Mouse (Mus musculus) hindbrain, embryonic 13.5 days (tissue): ENCODE data around the gene Olfr56. TPM values are rescaled to one million over a fixed set of nuclear protein-coding genes. Genes with fewer than 3 reads are reported as not detected.
A peak's percentile ranks its signal among the peaks of the same experiment; 100 is the strongest.
"Not testable (repeated sequence)": the region's sequence is repeated elsewhere in the genome, so short reads cannot be mapped to it uniquely, and the experiment has no call there.

Experiments
- ATAC-seq: fragments of 200-750 bp; cut with Nextera tagmentation; 2 replicates; pipeline ENCODE4 v1.8.0; 2017; ENCODE audit warnings: moderate TSS enrichment; ENCODE audit not compliant: low FRiP score
- H3K27ac ChIP-seq: fragments of 300-500 bp; sonication (generic); 2 replicates; pipeline ENCODE4 v1.5.1; 2015; ENCODE audit warnings: inconsistent platforms, mild to moderate bottlenecking, moderate library complexity
- H3K27me3 ChIP-seq: fragments of 300-500 bp; sonication (generic); 2 replicates; pipeline ENCODE4 v1.6.1; 2015; ENCODE audit warnings: mild to moderate bottlenecking, inconsistent platforms
- H3K36me3 ChIP-seq: fragments of 300-500 bp; sonication (generic); 2 replicates; pipeline ENCODE4 v1.6.1; 2015; ENCODE audit warnings: mild to moderate bottlenecking, inconsistent platforms
- H3K4me1 ChIP-seq: fragments of 300-500 bp; sonication (generic); replicated peaks from 2 replicates; pipeline ENCODE4 v1.6.1; 2015; ENCODE audit warnings: inconsistent platforms
- H3K4me2 ChIP-seq: fragments of 300-500 bp; sonication (generic); 2 replicates; pipeline ENCODE4 v1.6.1; 2015; ENCODE audit warnings: inconsistent platforms, mild to moderate bottlenecking, moderate library complexity
- H3K4me3 ChIP-seq: fragments of 300-500 bp; sonication (generic); 2 replicates; pipeline ENCODE4 v1.5.1; 2015; ENCODE audit warnings: mild to moderate bottlenecking, inconsistent platforms
- H3K9ac ChIP-seq: fragments of 300-500 bp; sonication (generic); 2 replicates; pipeline ENCODE4 v1.6.1; 2015; ENCODE audit warnings: mild to moderate bottlenecking, inconsistent platforms
- H3K9me3 ChIP-seq: fragments of 300-500 bp; sonication (generic); 2 replicates; pipeline ENCODE4 v1.6.1; 2016; ENCODE audit warnings: inconsistent platforms
- WGBS: fragments of 180-500 bp; shearing (Covaris S2); methylation state at CpG from one replicate; pipeline ENCODE4 v1.1.7; 2015; 5-methylcytosine and 5-hydroxymethylcytosine counted together
- polyA plus RNA-seq: library from polyadenylated mRNA; unstranded; fragments of >200 nt; fragmentation: Nextera tagmentation; extraction: Ambion mirVana; gene quantifications from 2 replicates; pipeline ENCODE4 v1.2.1, GENCODE M21; 2015

Olfr56 gene
- polyA plus RNA-seq, 1 experiment from 2014 or later = not detected

GRCm38 (mm10) chr11:49076001-49076757 lies 97.5 kb downstream of the Olfr56 start, which contains the start of gene Ifi47:
Gene Ifi47 (plus strand): TSS chr11:49076587.
- not testable (repeated sequence) for ATAC-seq, H3K4me1 ChIP-seq, H3K9ac ChIP-seq, H3K27me3 ChIP-seq, H3K36me3 ChIP-seq, H3K27ac ChIP-seq, H3K9me3 ChIP-seq, H3K4me3 ChIP-seq, H3K4me2 ChIP-seq
- 83% methylated on average over 6 of the region's 6 CpGs for WGBS

DNA sequence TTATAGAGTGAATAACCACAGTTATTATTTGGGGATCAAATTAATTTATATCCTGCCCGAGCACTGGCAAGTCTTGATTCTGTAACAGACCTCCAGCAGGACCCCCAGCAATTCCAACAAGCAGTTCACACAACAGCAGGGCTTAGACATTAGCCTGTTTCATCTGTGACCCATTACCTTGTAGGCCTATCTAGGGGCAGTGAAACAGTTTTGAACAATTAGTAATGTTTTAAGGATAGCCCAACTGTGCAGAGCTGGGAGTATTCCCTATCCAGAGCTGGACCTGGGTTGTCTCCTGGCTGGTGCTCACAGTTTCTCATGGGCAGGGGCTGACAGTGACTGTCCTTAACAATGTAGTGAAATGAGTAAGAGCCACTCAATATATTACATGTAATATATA lies 98.3 kb downstream of the Olfr56 start:
- Histone ChIP-seq H3K4me2 (no peak overlapping the region), H3K27me3 (no peaks in the 10 kb centered on the region), H3K9me3 (no peaks in the 10 kb centered on the region), H3K4me3 (no peak overlapping the region), H3K4me1 (no peaks in the 10 kb centered on the region), H3K36me3 (no peaks in the 10 kb centered on the region), H3K27ac (no peak overlapping the region), H3K9ac (no peak overlapping the region)
- no peak for ATAC-seq
- WGBS = 81% methylated on average over 1 of the region's 1 CpGs

DNA sequence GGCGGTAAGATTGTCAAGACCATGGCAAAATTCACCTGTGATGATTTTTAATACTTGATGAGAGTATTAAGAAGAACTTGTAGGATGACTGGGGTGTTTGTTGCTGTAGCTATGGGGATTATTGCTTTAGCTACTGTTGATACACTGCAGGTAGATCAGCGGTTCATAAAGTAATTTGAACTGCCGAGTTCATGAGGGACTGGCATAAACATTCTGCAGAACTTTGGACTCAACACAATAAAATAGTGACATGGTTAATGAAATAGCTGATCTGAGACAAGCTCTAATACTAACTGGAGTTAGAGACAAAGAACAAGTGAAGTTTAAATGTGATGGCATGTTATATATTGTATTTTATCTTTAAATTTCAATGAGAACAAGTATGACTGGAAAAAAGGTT lies 100.0 kb downstream of the Olfr56 start:
- Histone ChIP-seq H3K4me3 (no peak overlapping the region), H3K4me2 (no peak overlapping the region), H3K36me3 (no peaks in the 10 kb centered on the region), H3K9ac (no peak overlapping the region), H3K27me3 (no peaks in the 10 kb centered on the region), H3K27ac (no peak overlapping the region), H3K4me1 (no peaks in the 10 kb centered on the region), H3K9me3 (no peaks in the 10 kb centered on the region)
- ATAC-seq = no peak
- WGBS = 92% methylated on average over 3 of the region's 3 CpGs

DNA sequence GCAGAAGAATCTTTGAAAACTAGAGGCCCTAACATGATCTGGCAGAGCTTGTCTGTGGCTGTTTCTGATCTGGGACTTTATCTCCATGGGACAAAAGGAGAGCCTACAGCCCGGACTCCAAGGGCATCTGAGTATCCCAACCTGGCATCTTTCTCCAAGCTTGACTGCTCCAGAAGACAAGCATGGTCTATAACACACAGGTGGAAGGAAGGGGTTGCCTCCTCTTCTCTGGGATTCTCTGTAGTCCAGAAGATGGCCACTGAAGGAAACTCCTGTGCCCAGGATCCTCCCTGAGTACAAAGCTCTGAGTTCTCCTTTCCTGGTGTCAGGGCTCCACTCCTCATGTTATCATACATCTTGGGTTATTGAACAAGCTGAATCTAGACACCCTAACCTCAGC lies 101.9 kb downstream of the Olfr56 start:
- H3K9me3 ChIP-seq = no peaks in the 10 kb centered on the region
- no peaks in the 10 kb centered on the region for H3K27me3 ChIP-seq
- WGBS = 80% methylated on average over 1 of the region's 1 CpGs
- H3K27ac ChIP-seq = no peak overlapping the region
- H3K4me2 ChIP-seq = no peak overlapping the region
- no peaks in the 10 kb centered on the region for H3K36me3 ChIP-seq
- H3K4me1 ChIP-seq = no peaks in the 10 kb centered on the region
- H3K9ac ChIP-seq = no peak overlapping the region
- no peak for ATAC-seq
- no peak overlapping the region for H3K4me3 ChIP-seq

GRCm38 (mm10) chr11:49081356-49081755 lies 102.7 kb downstream of the Olfr56 start:
- Histone ChIP-seq H3K4me2 (no peak overlapping the region), H3K9me3 (no peaks in the 10 kb centered on the region), H3K27ac (no peak overlapping the region), H3K4me1 (no peaks in the 10 kb centered on the region), H3K27me3 (no peaks in the 10 kb centered on the region), H3K4me3 (no peak overlapping the region), H3K36me3 (no peaks in the 10 kb centered on the region), H3K9ac (no peak overlapping the region)
- WGBS = 91% methylated on average over 4 of the region's 4 CpGs
- no peak for ATAC-seq

- ATAC-seq = no peak
- H3K4me2 ChIP-seq = no peak overlapping the region
- WGBS = 82% methylated on average over 3 of the region's 3 CpGs
Measured at GRCm38 (mm10) chr11:49081886-49082285, 103.2 kb downstream of the Olfr56 start.

GRCm38 (mm10) chr11:49083146-49083545 lies 104.5 kb downstream of the Olfr56 start:
- no peaks in the 10 kb centered on the region for H3K36me3 ChIP-seq
- H3K9ac ChIP-seq = no peak overlapping the region
- no peak overlapping the region for H3K4me3 ChIP-seq
- peaks cover 3% of the 10 kb centered on the region; the same call in 1 of the 2 replicates for H3K4me1 ChIP-seq
- no peak overlapping the region for H3K4me2 ChIP-seq
- no peaks in the 10 kb centered on the region for H3K9me3 ChIP-seq
- no peaks in the 10 kb centered on the region for H3K27me3 ChIP-seq
- H3K27ac ChIP-seq = no peak overlapping the region
- no peak for ATAC-seq
- 97% methylated on average over 1 of the region's 1 CpGs for whole genome bisulfite sequencing

More at GRCm38 (mm10) chr11:49081886-49082285, 103.2 kb downstream of the Olfr56 start:
- Histone ChIP-seq H3K4me3 (no peak overlapping the region), H3K27ac (no peak overlapping the region), H3K36me3 (no peaks in the 10 kb centered on the region), H3K4me1 (no peaks in the 10 kb centered on the region), H3K27me3 (no peaks in the 10 kb centered on the region), H3K9ac (no peak overlapping the region), H3K9me3 (no peaks in the 10 kb centered on the region)

DNA sequence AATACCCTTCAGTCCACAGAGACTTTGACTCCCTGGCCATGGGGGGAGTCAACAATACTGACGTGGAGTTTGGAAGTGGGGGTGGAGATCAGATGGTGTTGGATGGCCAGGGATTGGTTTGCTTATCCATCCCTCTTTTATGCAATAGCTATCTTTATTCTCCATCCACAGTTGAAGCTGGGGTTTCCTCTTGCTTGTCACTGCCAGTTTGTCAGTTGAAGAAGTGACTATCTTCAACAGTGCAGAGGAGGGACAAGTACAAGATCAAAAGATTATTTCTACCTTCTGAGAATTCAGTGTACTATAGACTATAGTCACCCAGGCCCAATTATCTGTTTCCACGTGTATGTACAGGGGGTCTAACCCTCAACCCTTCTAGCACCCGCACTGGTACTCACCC lies 105.1 kb downstream of the Olfr56 start:
- H3K9ac ChIP-seq = no peak overlapping the region
- no peak overlapping the region for H3K27ac ChIP-seq
- no peaks in the 10 kb centered on the region for H3K27me3 ChIP-seq
- H3K4me2 ChIP-seq = no peak overlapping the region
- no peak overlapping the region for H3K4me3 ChIP-seq
- WGBS = 76% methylated on average over 3 of the region's 3 CpGs
- no peak for ATAC-seq
- no peaks in the 10 kb centered on the region for H3K36me3 ChIP-seq
- H3K4me1 ChIP-seq = peaks cover 7% of the 10 kb centered on the region; the same call in 1 of the 2 replicates
- no peaks in the 10 kb centered on the region for H3K9me3 ChIP-seq

- Histone ChIP-seq H3K4me1 (peaks cover 7% of the 10 kb centered on the region; the same call in 1 of the 2 replicates), H3K36me3 (no peaks in the 10 kb centered on the region), H3K27ac (no peak overlapping the region), H3K4me3 (no peak overlapping the region), H3K4me2 (no peak overlapping the region), H3K27me3 (no peaks in the 10 kb centered on the region), H3K9ac (no peak overlapping the region), H3K9me3 (no peaks in the 10 kb centered on the region)
- 86% methylated on average over 1 of the region's 1 CpGs for WGBS
- ATAC-seq = no peak
Measured at GRCm38 (mm10) chr11:49084385-49084784, 105.7 kb downstream of the Olfr56 start.

GRCm38 (mm10) chr11:49084875-49085274 lies 106.2 kb downstream of the Olfr56 start:
- Histone ChIP-seq H3K9ac (no peak overlapping the region), H3K27me3 (no peaks in the 10 kb centered on the region), H3K9me3 (no peaks in the 10 kb centered on the region), H3K4me1 (peaks cover 7% of the 10 kb centered on the region; the same call in 1 of the 2 replicates), H3K4me2 (no peak overlapping the region), H3K36me3 (no peaks in the 10 kb centered on the region), H3K4me3 (no peak overlapping the region), H3K27ac (no peak overlapping the region)
- WGBS = 41% methylated on average over 3 of the region's 3 CpGs
- no peak for ATAC-seq

DNA sequence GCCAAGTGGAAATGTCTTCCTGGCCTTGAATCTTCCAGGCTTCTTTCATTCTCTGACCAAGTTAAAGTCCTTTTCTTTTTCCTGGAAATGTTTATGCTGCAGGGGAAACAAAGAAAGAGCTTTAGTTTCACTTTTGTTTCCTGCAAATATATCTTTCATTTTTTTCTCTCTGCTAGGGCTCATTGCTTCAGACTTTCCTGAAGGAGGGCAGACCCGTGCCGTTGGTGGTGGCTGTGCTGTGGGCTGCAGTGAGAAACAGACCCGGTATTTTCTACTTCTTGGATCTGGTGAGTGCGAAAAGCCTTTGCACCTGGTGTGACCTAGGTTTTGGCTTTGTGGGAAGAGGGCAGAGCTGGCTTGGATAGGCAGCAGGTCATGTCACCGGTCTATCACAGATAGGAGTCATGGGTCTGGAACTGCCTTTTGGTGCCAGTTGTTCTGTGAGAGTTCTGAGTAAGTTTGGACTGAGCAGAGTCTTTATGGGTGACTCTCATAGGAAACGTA lies 108.2 kb downstream of the Olfr56 start:
- no peak overlapping the region for H3K27ac ChIP-seq
- ATAC-seq = no peak
- WGBS = 85% methylated on average over 6 of the region's 6 CpGs
- no peak overlapping the region for H3K4me2 ChIP-seq
- no peak overlapping the region for H3K9ac ChIP-seq
- H3K36me3 ChIP-seq = no peaks in the 10 kb centered on the region
- no peaks in the 10 kb centered on the region for H3K9me3 ChIP-seq
- H3K4me3 ChIP-seq = no peak overlapping the region
- H3K27me3 ChIP-seq = no peaks in the 10 kb centered on the region
- H3K4me1 ChIP-seq = peaks cover 7% of the 10 kb centered on the region; the same call in 1 of the 2 replicates

GRCm38 (mm10) chr11:49087830-49088616 lies 109.3 kb downstream of the Olfr56 start:
- H3K9ac ChIP-seq = no peak overlapping the region
- H3K4me3 ChIP-seq = no peak overlapping the region
- WGBS = 42% methylated on average over 22 of the region's 22 CpGs
- peak overlapping the region; percentile 29; the same call in 1 of the 2 replicates for H3K4me2 ChIP-seq
- ATAC-seq = no peak
- no peaks in the 10 kb centered on the region for H3K36me3 ChIP-seq
- peaks cover 7% of the 10 kb centered on the region; the same call in 1 of the 2 replicates for H3K4me1 ChIP-seq
- H3K27me3 ChIP-seq = no peaks in the 10 kb centered on the region
- no peak overlapping the region for H3K27ac ChIP-seq
- H3K9me3 ChIP-seq = no peaks in the 10 kb centered on the region
